Mouse (Mus musculus) heart, adult 2 months (tissue): ENCODE results near the gene Rnf207. TPM values are rescaled to one million over a fixed set of nuclear protein-coding genes. Genes with fewer than 3 reads are reported as not detected.

Experiments
- DNase-seq, 2 experiments: peaks; one replicate each; pipeline ENCODE4 v3.0.0; 2021
- H3K27ac ChIP-seq: fragments of 200-600 bp; 2 replicates; pipeline ENCODE4 v1.8.1; 2022
- H3K27me3 ChIP-seq: fragments of 200-500 bp; 2 replicates; pipeline ENCODE4 v1.6.1; 2012; ENCODE audit warnings: mild to moderate bottlenecking, low read length, inconsistent platforms, mixed read lengths; ENCODE audit not compliant: control insufficient read depth, insufficient read depth
- H3K36me3 ChIP-seq: fragments of 200-500 bp; 2 replicates; pipeline ENCODE4 v1.6.1; 2012; ENCODE audit warnings: low read length, inconsistent platforms; ENCODE audit not compliant: control insufficient read depth, insufficient read depth
- H3K4me1 ChIP-seq: fragments of 200-500 bp; 2 replicates; pipeline ENCODE4 v1.6.1; 2011; ENCODE audit warnings: low read length; ENCODE audit not compliant: control insufficient read depth, insufficient read depth
- H3K4me3 ChIP-seq: fragments of 200-600 bp; 2 replicates; pipeline ENCODE4 v1.8.1; 2022
- H3K79me2 ChIP-seq: fragments of 200-500 bp; replicated peaks from 2 replicates; pipeline ENCODE4 v1.6.1; 2012; ENCODE audit warnings: mild to moderate bottlenecking, inconsistent platforms, low read length, moderate library complexity, mixed read lengths; ENCODE audit not compliant: control insufficient read depth, insufficient read depth
- H3K9ac ChIP-seq: fragments of 200-500 bp; 2 replicates; pipeline ENCODE4 v1.6.1; 2012; ENCODE audit warnings: low read depth, mild to moderate bottlenecking, control low read depth, inconsistent platforms, low read length, mixed read lengths
- CTCF ChIP-seq: fragments of 200-600 bp; IDR thresholded peaks from 2 replicates; pipeline ENCODE4 v1.8.1; 2022; ENCODE audit warnings: antibody characterized with exemption, mild to moderate bottlenecking, moderate library complexity
- EP300 ChIP-seq: fragments of 200-500 bp; IDR thresholded peaks from 2 replicates; pipeline ENCODE4 v1.6.1; 2011; ENCODE audit warnings: low read depth, low read length, control low read depth; ENCODE audit not compliant: insufficient read depth
- POLR2A ChIP-seq: fragments of 200-500 bp; IDR thresholded peaks from 2 replicates; pipeline ENCODE4 v1.6.1; 2011; ENCODE audit warnings: mild to moderate bottlenecking, low read depth, low read length, control low read depth; ENCODE audit not compliant: insufficient read depth
- WGBS: fragments of 180-500 bp; shearing (Covaris S2); methylation state at CpG from one replicate; pipeline ENCODE4 v1.1.7; 2018; 5-methylcytosine and 5-hydroxymethylcytosine counted together
- intact Hi-C: fragments of 180-260 bp; cut with DNase I; formaldehyde crosslinking; loops from one replicate; pipeline ENCODE4 v1.15.1; 2025
- polyA plus RNA-seq: library from polyadenylated mRNA; depleted of rRNA; stranded (reverse); fragments of >200 nt; gene quantifications from 2 replicates; pipeline ENCODE4 v1.2.3, GENCODE M21; 2012
- total RNA-seq, 2 experiments: library from RNA; stranded (reverse); gene quantifications; 2 replicates each; pipeline ENCODE4 v1.2.3; 2021

Rnf207 gene
- total and polyA plus RNA-seq, 3 experiments, result 34.5 to 155 (median 47.7) TPM

- H3K27ac ChIP-seq, result no peak overlapping the region
- no peaks in the 10 kb centered on the region for H3K4me1 ChIP-seq
- peak overlapping the region; percentile 19; the same call in 1 of the 2 replicates for H3K4me3 ChIP-seq
- WGBS, result 13% methylated on average over 70 of the region's 70 CpGs
- no peaks in the 10 kb centered on the region for H3K79me2 ChIP-seq
- peak; percentile 99 for TF ChIP-seq CTCF
- TF ChIP-seq POLR2A, result no peak
- H3K36me3 ChIP-seq, result no peaks in the 10 kb centered on the region
- intact Hi-C loops, result no loop called here
- DNase-seq, result peak; percentile 86 to 88
- peaks cover 13% of the 10 kb centered on the region for H3K27me3 ChIP-seq
- peak overlapping the region; percentile 18 for H3K9ac ChIP-seq
Measured at GRCm38 (mm10) chr4:152283186-152283950, 35.4 kb downstream of the Rnf207 start.

GRCm38 (mm10) chr4:152282721-152283120 is 36.1 kb downstream of the Rnf207 start:
- Histone ChIP-seq H3K4me3 (peak overlapping the region; percentile 19; the same call in 1 of the 2 replicates), H3K9ac (peak overlapping the region; percentile 18), H3K79me2 (no peaks in the 10 kb centered on the region), H3K4me1 (no peaks in the 10 kb centered on the region), H3K27me3 (peaks cover 13% of the 10 kb centered on the region), H3K27ac (no peak overlapping the region), H3K36me3 (no peaks in the 10 kb centered on the region)
- DNase-seq, result no peak
- 30% methylated on average over 34 of the region's 34 CpGs for WGBS
- intact Hi-C loops, result no loop called here
- TF ChIP-seq POLR2A (no peak), CTCF (no peak), EP300 (no peak)

- no peaks in the 10 kb centered on the region for H3K36me3 ChIP-seq
- TF ChIP-seq EP300 (no peak), POLR2A (no peak), CTCF (no peak)
- no peak overlapping the region for H3K27ac ChIP-seq
- intact Hi-C loops, result no loop called here
- peaks cover 8% of the 10 kb centered on the region for H3K27me3 ChIP-seq
- DNase-seq, result no peak
- 69% methylated on average over 15 of the region's 15 CpGs for WGBS
- no peaks in the 10 kb centered on the region for H3K79me2 ChIP-seq
- no peak overlapping the region for H3K9ac ChIP-seq
- no peak overlapping the region for H3K4me3 ChIP-seq
- H3K4me1 ChIP-seq, result no peaks in the 10 kb centered on the region
Measured at GRCm38 (mm10) chr4:152281601-152282000, 37.2 kb downstream of the Rnf207 start.

- no peaks in the 10 kb centered on the region for H3K79me2 ChIP-seq
- H3K9ac ChIP-seq, result no peak overlapping the region
- no peaks in the 10 kb centered on the region for H3K4me1 ChIP-seq
- intact Hi-C loops, result no loop called here
- H3K36me3 ChIP-seq, result no peaks in the 10 kb centered on the region
- WGBS, result 89% methylated on average over 23 of the region's 23 CpGs
- DNase-seq, result no peak
- H3K27ac ChIP-seq, result no peak overlapping the region
- TF ChIP-seq POLR2A (no peak), CTCF (no peak), EP300 (no peak)
- peaks cover 6% of the 10 kb centered on the region for H3K27me3 ChIP-seq
- H3K4me3 ChIP-seq, result no peak overlapping the region
Measured at GRCm38 (mm10) chr4:152278986-152279385, 39.8 kb downstream of the Rnf207 start.

- Histone ChIP-seq H3K27me3 (peaks cover 6% of the 10 kb centered on the region), H3K4me3 (no peak overlapping the region), H3K27ac (no peak overlapping the region), H3K4me1 (peaks cover 7% of the 10 kb centered on the region), H3K9ac (no peak overlapping the region), H3K79me2 (no peaks in the 10 kb centered on the region), H3K36me3 (no peaks in the 10 kb centered on the region)
- intact Hi-C loops, result no loop called here
- TF ChIP-seq CTCF (peak; percentile 5; the same call in 1 of the 2 replicates), EP300 (no peak), POLR2A (no peak)
- no peak for DNase-seq
- WGBS, result 78% methylated on average over 2 of the region's 2 CpGs
Measured at GRCm38 (mm10) chr4:152277916-152278315, 40.9 kb downstream of the Rnf207 start.
